Mouse (Mus musculus) E14TG2a.4 (cell line): ENCODE results near the gene Slc24a3.

Experiments
- CTCF ChIP-seq: conservative IDR thresholded peaks from 2 replicates; pipeline ENCODE4 v1.5.1; 2014; ENCODE audit warnings: low read length
- NANOG ChIP-seq: IDR thresholded peaks from 2 replicates; pipeline ENCODE4 v1.6.1; 2014; ENCODE audit warnings: borderline replicate concordance, low read length, mixed read lengths
- POU5F1 ChIP-seq: IDR thresholded peaks from 2 replicates; pipeline ENCODE4 v1.6.1; 2014; ENCODE audit warnings: low read length, borderline replicate concordance

DNA sequence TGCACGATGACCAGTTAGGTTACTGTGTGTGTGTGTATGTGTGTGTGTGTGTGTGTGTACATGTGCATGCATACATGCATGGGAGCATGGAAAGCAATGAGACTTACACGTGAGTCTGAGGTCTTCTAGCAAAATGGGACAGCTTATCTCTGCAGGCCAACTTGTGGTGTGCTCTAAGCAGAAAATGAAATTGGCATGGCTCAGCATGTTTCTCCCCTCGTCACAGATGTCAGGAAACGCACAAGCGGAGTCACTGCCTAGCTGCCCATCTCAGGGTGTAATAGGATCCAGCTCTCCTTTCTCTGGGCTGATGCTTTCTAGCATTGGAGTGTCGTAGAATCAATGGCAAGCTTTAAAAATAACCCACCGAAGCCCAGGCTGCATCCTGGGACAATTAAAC lies 229.0 kb downstream of the Slc24a3 start:
- TF ChIP-seq CTCF, result no peak
- no peak for TF ChIP-seq NANOG
- TF ChIP-seq POU5F1, result no peak
